Mouse (Mus musculus) common myeloid progenitor, adult 5-6 weeks (primary cell): ENCODE results near the gene Adamts12. TPM values are rescaled to one million over a fixed set of nuclear protein-coding genes. Genes with fewer than 3 reads are reported as not detected.

Experiments
- ATAC-seq: replicated peaks from 2 replicates; pipeline ENCODE4 v1.8.0; 2016; ENCODE audit warnings: low read depth, mild to moderate bottlenecking, moderate TSS enrichment, inconsistent platforms; ENCODE audit not compliant: poor library complexity, severe bottlenecking
- total RNA-seq: library from RNA; stranded (forward); fragments of 200-1000, 187-1606 nt; gene quantifications from 2 replicates; pipeline ENCODE4 v1.2.3, GENCODE M21; 2017

Gene Adamts12
- total RNA-seq, 1 experiment from 2014 or later = 0.59 TPM

DNA sequence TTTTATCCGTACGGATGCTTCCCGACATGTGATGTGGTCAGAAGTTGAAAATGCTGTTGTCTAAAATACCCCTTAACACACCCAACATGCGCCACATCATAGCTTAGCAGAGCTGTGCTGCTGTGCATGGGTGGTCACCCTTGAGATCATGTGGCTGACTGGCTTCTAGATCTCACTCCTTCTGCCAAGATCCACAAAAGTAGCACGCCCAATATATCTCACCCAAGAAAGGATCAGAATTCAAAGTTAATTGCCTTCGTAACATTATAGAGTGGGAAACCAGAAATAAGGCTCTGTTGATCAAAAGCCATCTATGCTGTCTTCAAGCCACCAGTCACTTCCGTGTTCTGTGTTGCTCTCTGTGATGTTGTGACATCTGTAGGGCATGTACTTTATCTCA is 3.3 kb downstream of the Adamts12 start:
- ATAC-seq = no peak

GRCm38 (mm10) chr15:11075726-11076361 is 11.3 kb downstream of the Adamts12 start:
- no peak for ATAC-seq

DNA sequence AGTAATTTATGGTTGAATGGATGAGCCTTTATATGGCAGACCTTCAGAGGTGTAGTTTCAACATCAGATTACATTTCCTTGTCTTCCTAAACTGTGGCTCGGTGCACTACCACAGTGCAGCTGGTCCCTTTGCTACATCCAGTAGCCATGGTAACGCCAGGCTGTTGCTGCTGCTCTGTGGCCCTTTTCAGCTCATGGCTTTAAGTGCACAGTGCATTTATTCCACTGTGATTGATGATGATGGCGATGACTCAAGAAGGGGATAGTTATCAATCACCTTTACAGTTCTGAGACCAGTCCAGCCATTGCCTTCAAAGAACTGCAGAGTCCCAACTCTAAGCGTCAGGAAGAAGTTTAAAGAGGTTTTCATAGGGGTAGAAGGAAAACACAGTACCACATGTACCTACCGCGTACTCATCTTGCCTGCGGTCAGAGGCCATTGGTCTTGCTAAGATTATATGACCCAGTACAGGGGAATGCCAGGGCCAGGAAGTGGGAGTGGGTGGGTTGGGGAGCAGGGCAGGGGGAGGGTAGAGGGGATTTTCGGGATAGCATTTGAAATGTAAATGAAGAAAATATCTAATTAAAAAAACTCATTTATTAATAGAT is 18.5 kb downstream of the Adamts12 start:
- ATAC-seq = no peak

DNA sequence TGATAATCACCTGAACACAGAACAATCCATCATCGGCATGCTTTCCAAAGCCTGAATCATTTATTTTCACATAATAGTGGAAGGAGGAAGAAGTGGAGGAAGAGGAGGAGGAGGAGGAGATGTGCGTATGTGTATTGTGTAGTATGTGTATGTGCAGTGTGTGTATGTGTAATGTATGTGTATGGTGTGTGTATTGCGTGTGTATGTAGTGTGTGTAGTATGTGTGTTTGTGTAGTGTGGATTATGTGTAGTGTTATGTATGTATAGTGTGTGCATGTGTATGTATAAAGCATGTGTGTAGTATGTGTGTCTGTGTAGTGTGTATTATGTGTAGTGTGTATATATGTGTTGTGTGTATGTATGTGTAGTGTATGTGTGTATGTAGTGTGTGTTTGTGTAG is 19.1 kb downstream of the Adamts12 start:
- no peak for ATAC-seq

DNA sequence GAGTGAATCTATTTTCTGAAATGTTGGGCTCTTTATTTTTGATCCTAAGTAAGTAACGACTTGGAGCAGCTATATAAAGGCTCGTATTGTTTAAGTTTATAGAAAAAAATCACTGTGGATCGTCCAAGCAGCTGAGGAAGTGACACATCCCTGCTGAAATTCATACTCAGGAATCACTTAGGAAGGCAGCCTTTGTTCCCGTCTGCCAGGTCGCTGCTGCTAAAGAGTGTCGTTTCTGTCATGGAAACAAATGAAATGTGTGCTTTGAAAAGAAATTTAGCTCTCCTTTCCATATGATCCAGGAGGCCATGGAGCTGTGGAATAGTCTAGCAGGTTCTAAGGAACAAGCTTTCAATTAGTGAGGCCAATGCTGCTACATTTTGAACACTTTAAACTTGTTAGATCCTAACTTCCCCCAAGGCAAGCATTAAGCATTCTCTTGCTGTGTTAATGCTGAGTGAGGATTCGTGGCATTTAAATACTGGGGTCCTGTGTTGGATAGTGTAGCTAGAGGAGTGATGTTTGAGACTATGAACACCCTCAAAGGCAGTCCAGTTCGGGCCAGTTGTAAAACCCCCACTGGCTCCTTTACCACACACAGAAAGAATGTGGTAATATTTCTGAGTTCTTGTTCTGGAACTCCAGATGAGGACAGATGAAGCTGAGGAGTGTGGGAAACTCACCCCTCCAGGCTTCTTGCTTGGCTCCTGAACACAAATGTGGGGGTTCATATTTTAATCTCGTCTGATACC is 19.8 kb downstream of the Adamts12 start:
- ATAC-seq = no peak

GRCm38 (mm10) chr15:11084993-11085365 is 20.4 kb downstream of the Adamts12 start:
- ATAC-seq = no peak

DNA sequence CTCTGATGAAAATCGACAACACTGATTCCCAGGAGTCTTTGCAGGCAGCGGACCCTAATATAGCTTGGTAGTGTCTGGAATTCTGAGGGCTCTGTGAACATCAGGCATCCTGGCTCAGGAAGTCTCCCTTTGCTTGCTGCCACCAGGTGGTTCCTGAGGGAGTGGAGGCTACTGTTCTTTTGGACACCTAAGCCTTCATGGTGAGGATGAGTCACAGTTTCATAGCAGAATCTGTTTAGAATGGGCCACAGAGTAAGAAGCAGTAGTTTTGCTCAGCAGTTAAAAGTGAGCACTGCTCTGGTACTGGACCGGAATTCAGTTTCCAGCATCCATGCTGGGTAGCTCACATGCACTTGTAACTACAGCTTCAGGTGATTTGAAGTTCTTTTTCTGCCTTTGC is 24.9 kb downstream of the Adamts12 start:
- no peak for ATAC-seq

DNA sequence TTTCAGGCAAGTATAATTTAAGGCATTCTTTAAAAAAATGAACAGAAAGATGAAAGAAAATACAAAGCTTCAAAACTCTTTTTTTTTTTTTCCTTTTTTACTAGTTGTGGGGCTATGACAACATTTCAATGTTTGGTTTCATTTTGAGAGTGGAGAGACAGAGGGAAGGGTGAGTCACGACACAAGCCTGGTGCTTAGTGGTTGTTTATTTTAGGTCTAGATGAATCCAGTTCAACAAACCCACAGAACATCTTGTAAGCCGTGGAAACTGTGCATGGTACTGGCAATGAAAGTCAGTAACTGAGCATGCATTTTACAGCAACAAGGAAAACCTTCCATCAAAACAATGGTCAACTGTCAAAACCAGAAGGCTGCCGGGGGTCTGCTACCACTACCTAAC is 31.0 kb downstream of the Adamts12 start:
- ATAC-seq = no peak

DNA sequence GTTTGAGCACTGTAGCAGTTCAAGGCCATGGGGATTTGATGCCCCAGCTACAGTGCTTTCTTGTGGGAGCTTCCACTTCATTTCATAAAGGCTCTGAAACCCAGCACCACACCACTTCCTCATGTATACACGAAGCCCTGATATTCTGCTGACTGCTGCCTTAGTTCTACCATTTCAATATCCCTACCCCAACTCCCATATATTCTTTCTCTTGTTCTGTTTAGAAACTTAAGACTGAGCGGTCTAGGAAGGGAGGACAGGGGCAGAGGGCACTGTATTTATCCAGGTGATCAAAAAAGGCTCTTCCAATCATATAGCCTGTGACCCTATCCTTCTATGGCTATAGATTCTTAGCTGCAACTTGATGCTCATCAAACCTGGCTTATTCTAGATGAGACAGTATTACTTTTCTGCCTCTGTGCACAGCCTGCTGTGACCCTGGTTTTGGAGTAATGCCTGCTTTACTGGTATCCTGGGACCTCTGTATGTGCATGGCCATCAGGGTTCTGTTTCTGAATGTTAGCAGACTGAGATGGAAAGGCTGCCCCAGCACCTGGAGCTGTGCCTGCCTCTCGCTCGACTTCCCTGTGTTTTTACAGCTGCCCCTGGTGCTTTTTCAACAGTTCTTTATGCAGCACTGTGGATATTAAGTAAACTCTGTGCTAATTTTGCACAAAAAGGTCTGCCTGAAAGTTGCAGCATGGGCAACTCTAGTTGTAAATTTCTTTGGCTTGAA is 33.5 kb downstream of the Adamts12 start:
- no peak for ATAC-seq

GRCm38 (mm10) chr15:11098940-11099339 is 34.4 kb downstream of the Adamts12 start:
- no peak for ATAC-seq

DNA sequence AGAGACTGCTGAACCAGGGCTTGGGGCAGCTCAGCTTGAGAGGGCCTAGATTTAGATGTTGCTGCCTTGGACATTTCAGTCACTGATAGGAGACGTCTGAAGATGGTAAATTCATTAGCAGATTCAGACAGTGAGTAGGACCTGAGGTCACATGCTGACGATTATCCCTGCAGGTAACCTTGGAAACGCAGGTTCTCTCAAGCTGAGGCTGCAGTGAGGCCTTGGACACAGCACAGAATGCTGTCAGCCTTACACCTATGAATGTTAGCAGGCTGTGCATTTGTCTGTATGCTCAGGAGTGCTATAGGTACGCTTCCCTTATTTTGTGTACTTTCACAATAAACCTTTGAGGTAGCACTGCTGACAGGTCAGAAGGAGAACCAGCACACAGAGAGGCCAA is 36.3 kb downstream of the Adamts12 start:
- no peak for ATAC-seq

DNA sequence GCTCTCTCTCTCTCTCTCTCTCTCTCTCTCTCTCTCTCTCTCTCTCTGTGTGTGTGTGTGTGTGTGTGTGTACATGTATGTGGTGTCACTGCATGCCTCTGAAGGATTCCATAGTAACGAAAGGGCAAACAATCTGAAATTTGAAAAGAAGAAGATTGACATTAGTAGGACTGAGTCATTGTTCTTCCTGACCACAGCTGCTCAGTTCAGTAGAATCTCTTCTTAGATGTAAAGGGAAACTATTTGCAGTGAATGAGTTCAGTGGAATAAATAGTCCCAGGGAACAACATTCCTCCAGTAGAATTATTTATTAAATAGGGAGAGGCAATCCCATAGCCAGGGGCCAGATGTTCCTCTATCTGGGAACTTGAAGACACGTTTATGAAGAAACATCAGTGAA is 40.5 kb downstream of the Adamts12 start:
- ATAC-seq = no peak

DNA sequence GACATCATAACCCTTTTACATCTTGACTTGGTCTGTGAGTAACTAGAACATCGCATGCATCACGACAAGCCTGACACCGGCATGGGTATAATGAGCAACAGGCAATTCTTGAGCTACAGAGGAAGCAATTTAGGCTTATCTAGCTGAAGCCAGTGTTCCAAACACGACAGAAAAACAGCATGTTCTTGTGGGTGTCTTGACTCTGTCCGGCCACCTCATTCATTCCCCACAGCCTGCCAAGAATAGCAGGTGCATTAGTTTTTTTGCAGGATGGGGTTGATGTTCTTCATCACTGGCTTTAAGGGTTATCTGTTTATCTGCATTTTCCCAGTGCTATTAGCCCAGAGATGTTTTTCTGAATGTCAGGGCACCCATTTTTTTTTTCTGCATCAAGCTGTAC is 42.8 kb downstream of the Adamts12 start:
- ATAC-seq = no peak

GRCm38 (mm10) chr15:11114631-11115197 is 50.1 kb downstream of the Adamts12 start:
- no peak for ATAC-seq

- no peak for ATAC-seq
Measured at GRCm38 (mm10) chr15:11116303-11116702, 51.7 kb downstream of the Adamts12 start.

GRCm38 (mm10) chr15:11116853-11117252 is 52.3 kb downstream of the Adamts12 start:
- ATAC-seq = no peak

GRCm38 (mm10) chr15:11118371-11118770 is 53.8 kb downstream of the Adamts12 start:
- no peak for ATAC-seq

DNA sequence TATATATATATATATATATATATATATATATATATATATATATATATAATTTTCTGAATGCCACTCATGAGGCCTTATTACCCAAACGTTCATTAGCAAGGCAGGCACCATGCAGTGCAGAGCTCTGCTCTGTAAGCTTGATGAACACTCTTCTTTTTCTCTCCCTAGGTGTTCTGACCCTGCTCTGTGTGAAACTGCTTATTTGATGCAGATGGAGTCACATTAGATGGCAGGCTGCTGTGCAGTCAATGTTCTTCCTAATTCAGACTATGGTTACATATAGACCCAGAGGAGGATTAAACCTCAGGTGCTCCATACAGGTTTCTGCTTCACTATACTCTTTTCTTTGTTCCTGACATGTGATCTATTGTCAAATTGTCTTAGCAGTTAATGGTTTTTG is 57.1 kb downstream of the Adamts12 start:
- no peak for ATAC-seq

- no peak for ATAC-seq
Measured at GRCm38 (mm10) chr15:11125361-11125760, 60.8 kb downstream of the Adamts12 start.

- no peak for ATAC-seq
Measured at GRCm38 (mm10) chr15:11128457-11128856, 63.9 kb downstream of the Adamts12 start.
